Mouse (Mus musculus) lung, postnatal 0 days (tissue): Measurements from ENCODE around the gene Iqca.

ENCODE experiments used
- CTCF ChIP-seq: IDR thresholded peaks from 2 replicates; pipeline ENCODE4 v1.5.1; 2016; ENCODE audit warnings: antibody characterized with exemption, mild to moderate bottlenecking
- EP300 ChIP-seq: IDR thresholded peaks from 2 replicates; pipeline ENCODE4 v1.6.1; 2016; ENCODE audit warnings: antibody characterized with exemption, mild to moderate bottlenecking, control low read depth

GRCm38 (mm10) chr1:90100360-90101232 lies 52.6 kb downstream of the Iqca start:
- TF ChIP-seq CTCF, result no peak
- TF ChIP-seq EP300, result no peak
